Mouse (Mus musculus) adrenal gland (tissue): ENCODE measurements around the gene Kcng4.

Experiments used
- intact Hi-C: fragments of 180-260 bp; cut with DNase I; formaldehyde crosslinking; loops from one replicate; pipeline ENCODE4 v1.15.1; 2025

Kcng4 gene

DNA sequence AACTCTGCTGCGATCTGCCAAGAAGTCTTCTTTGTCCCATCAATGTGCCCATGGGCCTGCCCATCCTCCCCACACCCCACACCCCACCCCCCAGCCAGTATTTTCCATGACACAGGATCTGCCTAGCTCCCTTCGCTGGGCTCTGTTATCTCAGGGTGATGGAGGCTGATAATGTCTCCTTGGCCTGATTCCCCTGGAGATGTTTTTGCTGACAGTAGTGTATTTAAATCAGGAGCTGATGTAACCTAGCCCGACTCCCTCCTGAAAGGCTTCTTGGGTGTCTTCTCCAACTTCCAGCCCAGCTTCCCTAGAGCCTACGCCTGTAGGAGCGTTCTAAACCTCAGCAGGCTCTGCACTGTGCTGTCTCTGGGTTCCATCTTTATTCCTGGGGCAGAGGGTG is 16.6 kb downstream of the Kcng4 start:
- intact Hi-C loops: no loop called here

GRCm38 (mm10) chr8:119617586-119617985 is 17.9 kb downstream of the Kcng4 start:
- intact Hi-C loops: no loop called here

GRCm38 (mm10) chr8:119616811-119617210 is 18.7 kb downstream of the Kcng4 start:
- intact Hi-C loops: no loop called here

DNA sequence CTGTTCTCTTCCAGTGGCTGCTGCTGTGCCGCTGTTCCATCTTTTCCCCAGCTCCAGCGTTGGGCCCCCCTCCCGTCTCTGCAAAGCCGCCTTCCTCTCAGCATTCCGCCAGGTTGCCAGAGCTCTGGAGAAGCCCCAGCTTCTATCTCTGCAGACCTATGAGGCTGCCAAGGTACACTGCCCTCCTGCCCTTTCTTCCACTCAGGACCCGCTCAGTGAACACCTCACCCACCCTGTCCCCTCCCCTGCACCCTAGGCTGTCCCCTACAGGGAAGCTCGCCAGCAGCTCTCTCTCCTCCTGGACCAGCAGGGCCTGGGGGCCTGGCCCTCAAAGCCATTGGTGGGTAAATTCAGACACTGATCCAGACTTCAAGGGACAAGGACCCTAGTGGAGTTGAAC is 19.1 kb downstream of the Kcng4 start:
- intact Hi-C loops: no loop called here

GRCm38 (mm10) chr8:119615096-119615495 is 20.4 kb downstream of the Kcng4 start:
- intact Hi-C loops: no loop called here

GRCm38 (mm10) chr8:119612471-119612870 is 23.0 kb downstream of the Kcng4 start, which contains the start of gene Adad2:
Gene Adad2, plus strand, starts transcription at chr8:119612747.
- intact Hi-C loops: no loop called here

- intact Hi-C loops: loop anchor here (10.0 kb wide), 1 partner anchor 191 kb away; no protein-coding TSS in a partner anchor
Measured at GRCm38 (mm10) chr8:119606224-119606623, 29.3 kb downstream of the Kcng4 start.

DNA sequence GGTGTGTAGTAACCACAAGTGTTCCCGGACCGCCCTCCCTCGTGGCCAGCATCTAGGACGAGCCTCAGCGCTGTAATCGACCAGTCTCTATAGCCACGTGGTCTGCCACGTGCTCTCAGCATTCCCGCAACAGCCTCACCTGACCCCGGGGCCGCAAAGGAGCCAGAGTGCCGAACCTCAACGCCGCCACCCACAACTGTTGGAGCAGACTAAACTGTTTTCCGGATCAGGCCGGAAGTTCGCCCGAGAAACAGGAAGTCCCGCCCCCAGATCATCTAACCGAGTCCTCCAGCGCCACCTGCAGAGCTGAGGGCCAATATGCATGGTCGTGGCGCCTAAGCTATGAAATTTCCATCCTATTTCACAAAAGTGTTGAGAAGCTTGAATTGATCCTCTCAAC is 30.5 kb downstream of the Kcng4 start, which contains the start of gene Taf1c:
TSS of gene Taf1c (minus strand) at position 227 of the 400 bp plus-strand sequence.
- intact Hi-C loops: loop anchor here (5.0 to 10.0 kb wide), 2 partner anchors 158 to 190 kb away; partner anchors contain the start of gene Necab2

DNA sequence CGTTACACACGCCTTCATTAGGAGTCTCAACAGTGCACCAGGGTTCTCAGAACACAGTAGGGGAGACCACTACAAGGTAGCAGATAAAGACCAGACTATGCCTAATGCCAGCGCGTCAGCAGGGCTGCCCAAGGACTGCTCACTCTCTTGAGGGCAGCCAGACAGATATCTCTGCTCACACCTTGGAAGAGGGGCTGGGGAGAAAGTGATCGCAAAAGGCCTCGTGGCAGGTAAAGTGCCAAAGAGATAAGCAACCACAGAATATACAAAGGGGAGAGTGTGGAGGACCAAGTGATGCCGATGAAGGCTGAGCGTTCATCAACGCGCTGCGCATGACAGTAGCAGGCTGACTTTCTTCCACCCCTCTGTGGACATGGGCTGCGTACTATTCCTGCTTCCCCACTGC is 31.1 kb downstream of the Kcng4 start:
- intact Hi-C loops: loop anchor here (5.0 to 10.0 kb wide), 2 partner anchors 157 to 190 kb away; partner anchors contain the start of gene Necab2

DNA sequence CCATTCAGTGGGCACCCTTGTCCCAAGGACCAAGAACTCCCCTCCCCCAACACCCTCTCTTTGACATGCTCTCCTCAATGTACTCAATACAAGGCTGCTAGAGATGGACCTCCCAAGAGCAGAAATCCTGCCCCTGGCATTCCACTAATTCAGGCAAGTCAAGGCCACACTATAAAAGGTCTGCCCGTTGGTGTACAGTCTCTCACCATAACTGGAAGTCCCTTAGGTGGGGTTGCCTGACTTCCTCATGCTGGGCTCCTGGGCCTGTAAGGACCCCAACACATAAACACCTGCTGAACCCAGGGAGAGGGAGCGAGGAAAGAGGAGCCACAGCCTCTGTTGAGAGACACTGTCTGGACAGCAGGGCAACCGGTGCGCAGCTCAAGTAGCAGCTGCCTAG is 31.7 kb downstream of the Kcng4 start:
- intact Hi-C loops: loop anchor here (5.0 to 10.0 kb wide), 2 partner anchors 156 to 189 kb away; partner anchors contain the start of gene Necab2

DNA sequence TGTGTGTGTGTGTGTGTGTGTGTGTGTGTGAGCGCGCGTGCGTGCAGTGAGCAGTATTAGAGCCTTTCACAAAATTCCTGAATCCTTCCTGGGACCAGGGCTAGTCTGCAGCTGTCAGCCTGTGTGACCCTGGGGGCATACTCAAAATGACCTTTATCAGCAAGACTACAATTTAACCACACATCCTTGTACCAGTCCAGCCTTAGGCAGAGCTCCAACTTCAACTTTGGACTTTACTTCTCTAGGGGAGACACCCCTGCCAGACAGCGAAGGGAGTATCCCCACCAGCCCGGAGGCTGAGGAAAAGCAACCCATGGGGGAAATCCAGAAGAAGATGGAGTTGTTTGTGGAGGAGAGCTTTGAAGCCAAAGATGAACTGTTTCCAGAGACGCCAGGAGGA is 44.0 kb downstream of the Kcng4 start:
- intact Hi-C loops: no loop called here

DNA sequence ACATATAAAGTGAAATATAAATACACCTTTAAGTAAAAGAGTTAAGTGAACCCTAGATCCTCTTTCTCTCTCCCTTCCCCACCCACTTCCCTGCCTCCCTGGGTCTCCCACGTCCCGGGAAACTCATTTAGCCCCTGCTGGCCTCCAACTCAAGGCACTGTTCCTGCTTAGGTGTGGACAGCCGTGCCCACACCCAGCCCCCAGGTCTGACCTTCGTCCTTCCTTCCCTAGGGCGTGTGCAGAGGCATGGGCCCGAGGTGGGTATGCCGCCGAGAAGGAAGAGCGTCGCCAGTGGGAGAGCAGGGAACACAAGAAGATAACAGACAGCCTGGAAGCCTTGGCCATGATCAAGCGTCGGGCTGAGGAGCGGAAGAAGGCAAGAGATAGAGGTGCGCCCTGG is 45.1 kb downstream of the Kcng4 start:
- intact Hi-C loops: no loop called here

DNA sequence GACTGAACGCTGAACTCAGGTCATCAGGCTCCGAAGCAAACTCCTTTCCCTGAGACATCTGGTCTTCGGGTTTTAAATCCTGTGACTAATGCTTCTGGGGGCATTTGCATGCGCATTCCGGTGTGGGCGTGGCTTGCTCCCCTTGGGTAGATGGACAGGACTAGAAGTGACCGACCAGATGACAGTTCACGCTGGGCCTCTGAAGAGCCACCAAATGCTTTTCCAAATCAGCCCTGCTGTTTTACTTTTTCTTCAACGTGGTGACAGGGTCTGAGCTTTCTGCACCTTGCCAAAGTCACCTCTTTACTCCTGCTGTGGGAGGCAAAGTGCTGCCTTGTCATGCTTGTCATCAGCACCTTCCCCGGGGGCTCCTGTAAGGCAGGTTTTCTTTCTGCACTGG is 46.6 kb downstream of the Kcng4 start:
- intact Hi-C loops: loop anchor here (5.0 kb wide), 1 partner anchor 88 kb away; no protein-coding TSS in a partner anchor

- intact Hi-C loops: loop anchor here (5.0 kb wide), 1 partner anchor 89 kb away; no protein-coding TSS in a partner anchor
Measured at GRCm38 (mm10) chr8:119588321-119588720, 47.2 kb downstream of the Kcng4 start.

DNA sequence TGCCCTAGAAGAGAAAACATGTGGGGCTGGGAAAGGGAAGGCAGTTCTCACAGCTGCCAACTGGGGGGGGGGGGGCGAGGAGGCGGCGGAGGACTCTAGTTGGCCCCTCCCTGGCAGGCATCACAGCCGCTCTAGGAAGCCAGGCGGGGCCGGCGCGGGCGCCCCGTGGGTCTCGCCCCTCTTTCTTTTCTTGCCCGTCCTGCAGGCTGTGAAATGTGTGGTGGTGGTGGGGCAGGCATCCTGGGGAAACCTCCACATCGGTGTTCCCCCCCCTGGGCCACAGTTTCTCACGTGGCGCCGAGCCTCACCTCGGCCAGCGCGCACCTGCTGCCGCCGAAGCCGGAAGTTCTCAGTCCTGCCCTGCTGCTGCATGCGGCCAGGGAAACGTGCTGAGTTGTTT is 49.6 kb downstream of the Kcng4 start:
- intact Hi-C loops: loop anchor here (5.0 kb wide), 1 partner anchor 91 kb away; no protein-coding TSS in a partner anchor

DNA sequence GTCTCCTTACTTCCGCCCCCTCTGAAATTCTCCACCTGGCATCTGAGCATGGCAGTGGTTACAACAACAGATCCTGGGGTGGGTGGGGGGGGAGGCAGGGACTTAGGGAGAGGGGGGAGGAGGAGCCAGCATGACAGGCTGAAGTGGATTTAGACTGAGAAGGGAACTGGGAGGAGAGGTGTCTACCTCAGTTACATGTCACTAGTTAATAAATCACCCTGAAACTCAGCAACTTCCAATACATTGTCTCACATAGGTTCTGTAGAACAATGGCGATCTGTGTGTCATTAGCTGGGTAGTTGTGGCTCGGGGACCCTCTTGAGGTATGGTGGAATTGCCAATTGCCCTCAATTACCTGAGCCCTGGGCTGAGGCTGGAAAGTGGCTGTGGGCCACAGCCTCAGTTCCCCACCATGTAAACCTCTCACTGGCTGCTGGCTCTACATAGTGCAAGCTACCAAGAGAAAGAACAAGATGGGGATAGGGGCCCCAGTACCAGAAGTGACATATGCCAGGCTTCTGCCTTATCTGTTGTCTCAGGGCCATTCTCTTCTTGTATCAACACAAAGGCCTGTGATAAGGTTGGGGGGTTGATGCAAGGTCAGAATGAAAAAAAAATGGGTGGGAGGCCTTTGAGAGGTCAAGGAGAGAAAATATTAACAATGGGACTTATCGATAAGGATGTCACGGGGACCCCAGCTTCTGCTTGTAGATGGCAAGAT is 54.9 kb downstream of the Kcng4 start:
- intact Hi-C loops: no loop called here

- intact Hi-C loops: no loop called here
Measured at GRCm38 (mm10) chr8:119579096-119579495, 56.4 kb downstream of the Kcng4 start.

- intact Hi-C loops: no loop called here
Measured at GRCm38 (mm10) chr8:119575366-119575726, 60.1 kb downstream of the Kcng4 start.

- intact Hi-C loops: no loop called here
Measured at GRCm38 (mm10) chr8:119574437-119575365, 60.8 kb downstream of the Kcng4 start, which contains the start of the genes Hsdl1 and Dnaaf1. Gene Hsdl1, minus strand, starts transcription at chr8:119575183. Gene Dnaaf1, plus strand, starts transcription at chr8:119575235.
